Mouse (Mus musculus): ENCODE measurements at regions not wholly inside any gene's neighbourhood (a gene's known extent, or its start where the extent isn't known, plus 50 kb on each side); places are given as distances from the start of the nearest gene placed in this dataset.

- Histone ChIP-seq H3K27ac (ENCODE audit: insufficient read depth, low read depth, low read length) (no peak overlapping the region), H3K27me3 (ENCODE audit: control insufficient read depth, insufficient read depth, low read length) (no peaks in the 10 kb centered on the region), H3K4me1 (ENCODE audit: control insufficient read depth, insufficient read depth, insufficient read length, low read length) (no peaks in the 10 kb centered on the region), H3K4me3 (ENCODE audit: low read depth, low read length) (no peak overlapping the region), H3K36me3 (ENCODE audit: control insufficient read depth, insufficient read depth, low read length) (no peaks in the 10 kb centered on the region)
- 56% methylated on average over 8 of the region's 8 CpGs for WGBS
- TF ChIP-seq CTCF (IDR thresholded peaks at IDR 0.05; ENCODE audit: extremely low read depth, insufficient read length, insufficient replicate concordance, low read depth, low read length) (no peak), POLR2A (IDR thresholded peaks at IDR 0.05; ENCODE audit: low read depth, low read length) (no peak)
These were observed 219.8 kb downstream of the Uaca start for GRCm38 (mm10) chr9:61014151-61014550.

GRCm38 (mm10) chr9:61015374-61015890 lies 221.1 kb downstream of the Uaca start:
- no peaks in the 10 kb centered on the region for H3K36me3 ChIP-seq (ENCODE audit: control insufficient read depth, insufficient read depth, low read length)
- H3K27ac ChIP-seq (ENCODE audit: insufficient read depth, low read depth, low read length) = no peak overlapping the region
- no peaks in the 10 kb centered on the region for H3K4me1 ChIP-seq (ENCODE audit: control insufficient read depth, insufficient read depth, insufficient read length, low read length)
- TF ChIP-seq POLR2A (IDR thresholded peaks at IDR 0.05; ENCODE audit: low read depth, low read length) = no peak
- H3K27me3 ChIP-seq (ENCODE audit: control insufficient read depth, insufficient read depth, low read length) = no peaks in the 10 kb centered on the region
- WGBS = 50% methylated on average over 15 of the region's 15 CpGs
- H3K4me3 ChIP-seq (ENCODE audit: low read depth, low read length) = no peak overlapping the region

- Histone ChIP-seq H3K36me3 (ENCODE audit: control insufficient read depth, insufficient read depth, low read length) (no peaks in the 10 kb centered on the region), H3K27ac (ENCODE audit: insufficient read depth, low read depth, low read length) (no peak overlapping the region), H3K27me3 (ENCODE audit: control insufficient read depth, insufficient read depth, low read length) (no peaks in the 10 kb centered on the region), H3K4me3 (ENCODE audit: low read depth, low read length) (no peak overlapping the region), H3K4me1 (ENCODE audit: control insufficient read depth, insufficient read depth, insufficient read length, low read length) (no peaks in the 10 kb centered on the region)
- TF ChIP-seq POLR2A (IDR thresholded peaks at IDR 0.05; ENCODE audit: low read depth, low read length) (no peak), CTCF (IDR thresholded peaks at IDR 0.05; ENCODE audit: extremely low read depth, insufficient read length, insufficient replicate concordance, low read depth, low read length) (no peak)
- 65% methylated on average over 10 of the region's 10 CpGs for WGBS
These were observed 222.3 kb downstream of the Uaca start for GRCm38 (mm10) chr9:61016673-61017072.

GRCm38 (mm10) chr9:61019938-61020337 lies 225.6 kb downstream of the Uaca start:
- Histone ChIP-seq H3K4me3 (ENCODE audit: low read depth, low read length) (no peak overlapping the region), H3K27me3 (ENCODE audit: control insufficient read depth, insufficient read depth, low read length) (no peaks in the 10 kb centered on the region), H3K4me1 (ENCODE audit: control insufficient read depth, insufficient read depth, insufficient read length, low read length) (peaks cover 3% of the 10 kb centered on the region; the same call in 1 of the 2 replicates), H3K36me3 (ENCODE audit: control insufficient read depth, insufficient read depth, low read length) (no peaks in the 10 kb centered on the region), H3K27ac (ENCODE audit: insufficient read depth, low read depth, low read length) (no peak overlapping the region)
- TF ChIP-seq CTCF (IDR thresholded peaks at IDR 0.05; ENCODE audit: extremely low read depth, insufficient read length, insufficient replicate concordance, low read depth, low read length) (peak; percentile 55; the same call in 1 of the 2 replicates), POLR2A (IDR thresholded peaks at IDR 0.05; ENCODE audit: low read depth, low read length) (no peak)
- 74% methylated on average over 4 of the region's 4 CpGs for WGBS

GRCm38 (mm10) chr9:61021810-61022209 lies 227.5 kb downstream of the Uaca start:
- 84% methylated on average over 5 of the region's 5 CpGs for WGBS

GRCm38 (mm10) chr9:61022371-61023026 lies 228.2 kb downstream of the Uaca start:
- H3K36me3 ChIP-seq (ENCODE audit: control insufficient read depth, insufficient read depth, low read length) = no peaks in the 10 kb centered on the region
- peak overlapping the region; percentile 36; the same call in 1 of the 2 replicates for H3K27ac ChIP-seq (ENCODE audit: insufficient read depth, low read depth, low read length)
- 74% methylated on average over 6 of the region's 6 CpGs for WGBS
- TF ChIP-seq CTCF (IDR thresholded peaks at IDR 0.05; ENCODE audit: extremely low read depth, insufficient read length, insufficient replicate concordance, low read depth, low read length) (no peak), POLR2A (IDR thresholded peaks at IDR 0.05; ENCODE audit: low read depth, low read length) (no peak)
- H3K4me1 ChIP-seq (ENCODE audit: control insufficient read depth, insufficient read depth, insufficient read length, low read length) = peaks cover 3% of the 10 kb centered on the region; the same call in 1 of the 2 replicates
- H3K27me3 ChIP-seq (ENCODE audit: control insufficient read depth, insufficient read depth, low read length) = no peaks in the 10 kb centered on the region
- no peak overlapping the region for H3K4me3 ChIP-seq (ENCODE audit: low read depth, low read length)

More at GRCm38 (mm10) chr9:61021810-61022209, 227.5 kb downstream of the Uaca start:
- H3K4me1 ChIP-seq (ENCODE audit: control insufficient read depth, insufficient read depth, insufficient read length, low read length) = peaks cover 3% of the 10 kb centered on the region; the same call in 1 of the 2 replicates
- H3K27ac ChIP-seq (ENCODE audit: insufficient read depth, low read depth, low read length) = no peak overlapping the region
- no peaks in the 10 kb centered on the region for H3K27me3 ChIP-seq (ENCODE audit: control insufficient read depth, insufficient read depth, low read length)
- H3K4me3 ChIP-seq (ENCODE audit: low read depth, low read length) = no peak overlapping the region
- H3K36me3 ChIP-seq (ENCODE audit: control insufficient read depth, insufficient read depth, low read length) = no peaks in the 10 kb centered on the region
- TF ChIP-seq POLR2A (IDR thresholded peaks at IDR 0.05; ENCODE audit: low read depth, low read length) = no peak
- no peak for TF ChIP-seq CTCF (IDR thresholded peaks at IDR 0.05; ENCODE audit: extremely low read depth, insufficient read length, insufficient replicate concordance, low read depth, low read length)

GRCm38 (mm10) chr9:61025341-61025740 lies 231.0 kb downstream of the Uaca start:
- Histone ChIP-seq H3K4me3 (ENCODE audit: low read depth, low read length) (no peak overlapping the region), H3K27me3 (ENCODE audit: control insufficient read depth, insufficient read depth, low read length) (0 out of 2 replicates have a peak, but pooled peaks cover 2% of the 10 kb centered on the region), H3K27ac (ENCODE audit: insufficient read depth, low read depth, low read length) (no peak overlapping the region), H3K4me1 (ENCODE audit: control insufficient read depth, insufficient read depth, insufficient read length, low read length) (peaks cover 3% of the 10 kb centered on the region; the same call in 1 of the 2 replicates), H3K36me3 (ENCODE audit: control insufficient read depth, insufficient read depth, low read length) (no peaks in the 10 kb centered on the region)
- WGBS = 76% methylated on average over 6 of the region's 6 CpGs
- TF ChIP-seq CTCF (IDR thresholded peaks at IDR 0.05; ENCODE audit: extremely low read depth, insufficient read length, insufficient replicate concordance, low read depth, low read length) (no peak), POLR2A (IDR thresholded peaks at IDR 0.05; ENCODE audit: low read depth, low read length) (no peak)
